ENCODE assay signal across 9 mouse cellular contexts in the genomic region with DNA sequence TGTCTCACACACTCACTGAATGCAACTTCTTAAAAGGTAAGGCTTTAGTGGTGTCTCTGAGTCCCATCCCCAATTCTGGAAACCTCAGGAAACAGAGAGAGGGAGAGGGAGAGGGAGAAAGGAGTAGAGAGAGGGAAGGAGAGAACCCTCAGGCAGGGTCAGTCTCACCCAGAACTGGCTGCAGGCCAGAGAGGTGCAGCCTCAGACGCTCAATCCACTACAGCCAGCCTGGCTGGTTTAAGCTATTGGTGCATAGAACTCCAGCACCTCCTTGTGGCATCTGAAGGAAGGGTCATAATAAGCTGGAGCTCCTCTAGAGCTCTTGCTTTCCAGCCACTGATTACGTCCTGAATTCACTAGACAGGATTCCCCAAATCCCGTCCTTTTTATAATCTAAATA. TPM values are rescaled to one million over a fixed set of nuclear protein-coding genes. Genes with fewer than 3 reads are reported as not detected.
A peak's percentile ranks its signal among the peaks of the same experiment; 100 is the strongest.
DNase-seq lines count a peak whose midpoint lies in the region; ATAC-seq and TF ChIP-seq lines count a peak whose summit lies in the region.
"Had no signal": no experiment of that assay in that cellular context is flagged by ENCODE, and none has a peak within 500 bp of the region (broad histone marks: within the 10 kb centered on the region; RNA-seq: fewer than 3 reads in every experiment).

No protein-coding gene starts in this region.

- H3K9ac ChIP-seq in forebrain, embryonic 16.5 days (replicated peaks; ENCODE audit: low read depth, low read length), result no peak overlapping the region
- H3K9ac ChIP-seq in hindbrain, embryonic 15.5 days, result no peak overlapping the region
- H3K9ac ChIP-seq in stomach, postnatal 0 days (ENCODE audit: low read length), result no peak overlapping the region

- H3K4me3 ChIP-seq in forebrain, embryonic 16.5 days (replicated peaks; ENCODE audit: low read length), result no peak overlapping the region
- H3K4me3 ChIP-seq in hindbrain, embryonic 15.5 days, result no peak overlapping the region
- no peak overlapping the region for H3K4me3 ChIP-seq in stomach, postnatal 0 days (ENCODE audit: low read depth, low read length)
- H3K4me3 ChIP-seq: erythroblast, embryonic 14.5 days had no signal

- peaks cover 10% of the 10 kb centered on the region; the same call in 1 of the 2 replicates for H3K36me3 ChIP-seq in forebrain, embryonic 16.5 days (ENCODE audit: control insufficient read depth, insufficient read depth)
- H3K36me3 ChIP-seq in hindbrain, embryonic 15.5 days, result peaks cover 29% of the 10 kb centered on the region
- peaks cover 19% of the 10 kb centered on the region for H3K36me3 ChIP-seq in stomach, postnatal 0 days (ENCODE audit: control insufficient read depth, insufficient read depth, low read length)

- H3K4me2 ChIP-seq in forebrain, embryonic 16.5 days (ENCODE audit: low read length), result no peak overlapping the region
- no peak overlapping the region for H3K4me2 ChIP-seq in hindbrain, embryonic 15.5 days
- 0 out of 2 replicates have a peak overlapping the region, but pooled peaks have one; percentile 47 for H3K4me2 ChIP-seq in stomach, postnatal 0 days (replicated peaks; ENCODE audit: low read depth)

- intact Hi-C loops in left cerebral cortex, postnatal 36 days (cut with DNase I), result no loop called here

- TF ChIP-seq CTCF in stomach, postnatal 0 days (IDR thresholded peaks at IDR 0.05; ENCODE audit: low read depth), result peak; percentile 91

- no peak for TF ChIP-seq EP300 in stomach, postnatal 0 days (optimal IDR thresholded peaks at IDR 0.05)

- peak; percentile 57; the same call in 1 of the 2 replicates for ATAC-seq in forebrain, embryonic 16.5 days
- peak; percentile 66; the same call in 1 of the 2 replicates for ATAC-seq in hindbrain, embryonic 15.5 days (ENCODE audit: low FRiP score, low read depth)
- peak; percentile 80 for ATAC-seq in stomach, postnatal 0 days (ENCODE audit: low FRiP score, low TSS enrichment)

- no peaks in the 10 kb centered on the region for H3K9me3 ChIP-seq in forebrain, embryonic 16.5 days (ENCODE audit: control insufficient read depth, low read length)
- no peaks in the 10 kb centered on the region for H3K9me3 ChIP-seq in hindbrain, embryonic 15.5 days
- H3K9me3 ChIP-seq in stomach, postnatal 0 days (ENCODE audit: control insufficient read depth, low read length), result no peaks in the 10 kb centered on the region

- peak; percentile 59 to 68 for DNase-seq in right cerebral cortex, adult 2 months (ENCODE audit: low spot score in 2 of 2)
- DNase-seq in right cerebral cortex, postnatal 25 days, result no peak
- DNase-seq in cerebellum, adult 11 months, result peak; percentile 50
- peak; percentile 27 to 39 for DNase-seq in left cerebral cortex, postnatal 36 days (ENCODE audit: low spot score in 2 of 2)
- peak; percentile 72 for DNase-seq in mesoderm, embryonic 11.5 days (ENCODE audit: low read depth, low spot score)
- peak; percentile 84 for DNase-seq in stomach, postnatal 0 days (ENCODE audit: low spot score)

- H3K27ac ChIP-seq in forebrain, embryonic 16.5 days (ENCODE audit: low read length), result no peak overlapping the region
- H3K27ac ChIP-seq in hindbrain, embryonic 15.5 days (replicated peaks), result no peak overlapping the region
- H3K27ac ChIP-seq in stomach, postnatal 0 days (replicated peaks), result peak overlapping the region; percentile 91

- 26% methylated on average over 3 of the region's 3 CpGs for WGBS in forebrain, embryonic 16.5 days
- WGBS in hindbrain, embryonic 15.5 days, result 34% methylated on average over 3 of the region's 3 CpGs
- 6% methylated on average over 3 of the region's 3 CpGs for WGBS in stomach, postnatal 0 days

- 0 out of 2 replicates have a peak, but pooled peaks cover 4% of the 10 kb centered on the region for H3K27me3 ChIP-seq in forebrain, embryonic 16.5 days (replicated peaks; ENCODE audit: control insufficient read depth, insufficient read depth, low read length)
- H3K27me3 ChIP-seq in hindbrain, embryonic 15.5 days, result no peaks in the 10 kb centered on the region
- no peaks in the 10 kb centered on the region for H3K27me3 ChIP-seq in stomach, postnatal 0 days (ENCODE audit: control insufficient read depth, insufficient read depth, low read length)

- H3K4me1 ChIP-seq in forebrain, embryonic 16.5 days (replicated peaks; ENCODE audit: control insufficient read depth, insufficient read depth, low read length), result peaks cover 5% of the 10 kb centered on the region
- 0 out of 2 replicates have a peak, but pooled peaks cover 6% of the 10 kb centered on the region for H3K4me1 ChIP-seq in hindbrain, embryonic 15.5 days (replicated peaks)
- no peaks in the 10 kb centered on the region for H3K4me1 ChIP-seq in stomach, postnatal 0 days (replicated peaks; ENCODE audit: control insufficient read depth, insufficient read depth)

RNA-seq across cellular contexts. Expression of gene Tagln, which starts 1.0 kb away (rescaled TPM):
- 5.0 and 5.6 TPM in 2 replicates for polyA plus RNA-seq in forebrain, embryonic 16.5 days (2015; fragmentation: Nextera tagmentation; extraction: Ambion mirVana)
- polyA plus RNA-seq in hindbrain, embryonic 15.5 days (2015; fragmentation: Nextera tagmentation; extraction: Ambion mirVana), result 6.5 and 7.2 TPM in 2 replicates
- total RNA-seq in left cerebral cortex, postnatal 36 days (2021), result 10 to 100 TPM in 1 of 2 experiments, 1 to 10 TPM in 1; 9.9 to 10.1 TPM
- 881 and 1,168 TPM in 2 replicates for polyA plus RNA-seq in stomach, postnatal 0 days (2015; fragmentation: Nextera tagmentation; extraction: Ambion mirVana)
- polyA plus RNA-seq: erythroblast, embryonic 14.5 days had no signal

RNA-seq across cellular contexts. Expression of gene Sidt2, which starts 18.2 kb away (rescaled TPM):
- 39.6 and 42.7 TPM in 2 replicates for polyA plus RNA-seq in forebrain, embryonic 16.5 days (2015; fragmentation: Nextera tagmentation; extraction: Ambion mirVana)
- 48.3 and 50.7 TPM in 2 replicates for polyA plus RNA-seq in hindbrain, embryonic 15.5 days (2015; fragmentation: Nextera tagmentation; extraction: Ambion mirVana)
- 10 to 100 TPM; 82.3 to 88.8 TPM for total RNA-seq in left cerebral cortex, postnatal 36 days (2021)
- polyA plus RNA-seq in stomach, postnatal 0 days (2015; fragmentation: Nextera tagmentation; extraction: Ambion mirVana), result 41.0 and 46.1 TPM in 2 replicates

RNA-seq across cellular contexts. Expression of gene Rnf214, which starts 30.2 kb away (rescaled TPM):
- 79.6 and 98.3 TPM in 2 replicates for polyA plus RNA-seq in forebrain, embryonic 16.5 days (2015; fragmentation: Nextera tagmentation; extraction: Ambion mirVana)
- 94.1 and 109 TPM in 2 replicates for polyA plus RNA-seq in hindbrain, embryonic 15.5 days (2015; fragmentation: Nextera tagmentation; extraction: Ambion mirVana)
- 10 to 100 TPM; 69.9 to 79.9 TPM for total RNA-seq in left cerebral cortex, postnatal 36 days (2021)
- polyA plus RNA-seq in stomach, postnatal 0 days (2015; fragmentation: Nextera tagmentation; extraction: Ambion mirVana), result 18.9 and 22.3 TPM in 2 replicates

RNA-seq across cellular contexts. Expression of gene Pcsk7, which starts 30.6 kb away (rescaled TPM):
- 22.9 and 30.5 TPM in 2 replicates for polyA plus RNA-seq in forebrain, embryonic 16.5 days (2015; fragmentation: Nextera tagmentation; extraction: Ambion mirVana)
- polyA plus RNA-seq in hindbrain, embryonic 15.5 days (2015; fragmentation: Nextera tagmentation; extraction: Ambion mirVana), result 21.6 and 22.2 TPM in 2 replicates
- 10 to 100 TPM; 19.1 to 28.9 TPM for total RNA-seq in left cerebral cortex, postnatal 36 days (2021)
- 17.8 and 19.7 TPM in 2 replicates for polyA plus RNA-seq in stomach, postnatal 0 days (2015; fragmentation: Nextera tagmentation; extraction: Ambion mirVana)

Comparison
In these comparisons a context has a peak if more than half of its experiments do, and no peak if none do; other contexts are left out.
1. RNA of gene Tagln, which starts 1.0 kb away (polyA plus RNA-seq): 881 to 1,168 TPM in stomach, postnatal 0 days; 6.5 to 7.2 TPM in hindbrain, embryonic 15.5 days and 5.0 to 5.6 TPM in forebrain, embryonic 16.5 days; every median in the first group is over 100 times any median in the second.
2. Peak in every context shown above with its lines, with median percentiles within 50 percentile points of each other: ATAC-seq.